Mouse (Mus musculus) heart, adult 2 months (tissue): ENCODE data around the gene Plaa.

Experiments
- CTCF ChIP-seq: fragments of 200-600 bp; IDR thresholded peaks from 2 replicates; pipeline ENCODE4 v1.8.1; 2022; ENCODE audit warnings: antibody characterized with exemption, mild to moderate bottlenecking, moderate library complexity
- POLR2A ChIP-seq: fragments of 200-500 bp; IDR thresholded peaks from 2 replicates; pipeline ENCODE4 v1.6.1; 2011; ENCODE audit warnings: mild to moderate bottlenecking, low read depth, low read length, control low read depth; ENCODE audit not compliant: insufficient read depth

DNA sequence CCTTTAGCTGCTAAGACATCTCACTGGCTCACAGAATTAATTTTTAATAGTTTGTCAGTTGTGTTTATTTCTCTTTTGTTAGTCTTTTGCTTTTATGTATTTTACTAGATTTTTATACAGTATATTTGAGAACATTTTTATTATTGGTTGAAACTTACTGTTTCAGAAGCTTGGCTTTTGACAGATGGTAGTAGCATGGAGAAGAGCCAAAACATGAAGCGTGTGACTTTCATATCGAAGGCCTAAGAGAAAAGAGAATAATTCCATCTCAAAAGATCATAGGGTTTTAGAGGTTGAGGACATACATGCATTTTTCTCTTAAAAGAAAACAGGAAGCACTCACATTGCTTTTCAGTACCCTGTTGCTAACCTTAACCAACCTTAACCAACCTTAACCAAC is 40.1 kb upstream of the Plaa start:
- TF ChIP-seq CTCF (no peak), POLR2A (no peak)
